Mouse (Mus musculus): ENCODE measurements around the gene Mettl21a. TPM values are rescaled to one million over a fixed set of nuclear protein-coding genes. Genes with fewer than 3 reads are reported as not detected.

The Mettl21a gene
- total RNA-seq (2012; rRNA removed) (7.4 and 7.5 TPM in 2 replicates), polyA plus RNA-seq (2012; ENCODE audit: insufficient read depth in 1 of 2, insufficient read length in 2 of 2, low read depth in 1 of 2, low replicate concordance in 2 of 2, missing spikeins in 1 of 2) (1 to 10 TPM in 1 of 2 experiments, not detected in 1; 8.5 TPM)

DNA sequence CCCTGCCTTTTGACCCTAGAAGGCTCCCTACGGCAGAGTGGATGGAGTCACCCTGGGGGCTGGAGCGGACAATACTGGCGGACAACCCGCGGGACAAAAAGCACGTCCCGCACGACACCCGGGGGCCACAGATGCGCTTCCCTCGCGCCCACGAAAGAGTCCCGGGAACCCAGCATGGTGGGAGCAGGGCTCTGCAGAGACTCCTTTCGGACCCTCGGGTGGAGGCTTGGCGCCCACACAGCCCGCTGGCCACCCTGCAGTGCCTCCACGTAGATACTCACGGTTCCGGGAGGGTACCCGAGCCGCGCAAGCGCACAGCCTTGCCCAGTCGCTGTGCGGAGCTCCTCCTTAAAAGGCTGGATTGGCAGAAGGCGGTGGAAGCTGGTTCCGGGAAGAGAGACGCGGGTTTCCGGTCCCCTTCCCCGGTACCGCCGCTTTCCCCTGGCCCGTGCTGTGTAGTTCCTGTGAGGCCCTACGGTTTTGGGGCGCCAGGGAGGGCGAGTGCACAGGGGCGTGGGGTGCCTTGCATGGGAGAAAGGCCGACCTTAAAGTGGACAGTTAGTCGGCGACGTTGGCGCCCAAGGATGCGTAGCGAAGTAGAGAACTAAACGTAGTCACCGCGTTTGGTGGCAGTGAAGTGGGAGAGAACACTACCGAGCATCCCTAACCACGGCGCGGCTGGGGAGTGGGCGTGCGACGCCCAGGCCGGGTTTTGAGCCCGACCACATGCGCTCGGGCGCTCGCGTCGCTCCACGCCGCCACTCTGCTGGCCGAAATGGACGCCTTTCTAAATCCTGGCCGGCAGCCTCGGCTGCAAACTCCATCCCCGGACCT, at the start of gene Mettl21a:
Mettl21a (minus strand) TSS at position 362 of the 834 bp plus-strand sequence.
- H3K27ac ChIP-seq (ENCODE audit: control insufficient read depth, low read depth, low read length): peak within 1 kb of the TSS; percentile 76
- peaks cover 0 to 7% of the 10 kb centered on the region in 2 experiments; a peak in 1 of 4 replicates for H3K36me3 ChIP-seq (ENCODE audit: control insufficient read depth in 1 of 2, insufficient read depth in 2 of 2, low read length in 2 of 2)
- peak; percentile 93 for DNase-seq (ENCODE audit: low read depth, low spot score)
- TF ChIP-seq KAT2A (conservative IDR thresholded peaks at IDR 0.05; ENCODE audit: low read depth, low read length) (peak; percentile 40; the same call in 1 of the 2 replicates), ZNF384 (IDR thresholded peaks at IDR 0.05; ENCODE audit: low read depth, low read length) (no peak), USF2 (IDR thresholded peaks at IDR 0.05; ENCODE audit: borderline replicate concordance in 1 of 2, insufficient read depth in 1 of 2, low read depth in 1 of 2, low read length in 2 of 2) (no peak), TAL1 (IDR thresholded peaks at IDR 0.05; ENCODE audit: low read length) (no peak), TBP (IDR thresholded peaks at IDR 0.05; ENCODE audit: low read depth, low read length) (peak; percentile 68; the same call in 1 of the 2 replicates), BHLHE40 (IDR thresholded peaks at IDR 0.05; ENCODE audit: borderline replicate concordance, low read depth, low read length) (no peak), POLR2AphosphoS2 (IDR thresholded peaks at IDR 0.05; ENCODE audit: low read length) (peak; percentile 91), POLR2A (IDR thresholded peaks at IDR 0.05; ENCODE audit: control insufficient read depth in 1 of 2, insufficient read depth in 1 of 2, low read depth in 1 of 2, low read length in 2 of 2, poor library complexity in 1 of 2) (peak; percentile 83 to 91), ELF1 (IDR thresholded peaks at IDR 0.05; ENCODE audit: low read depth, low read length) (peak; percentile 85), HCFC1 (IDR thresholded peaks at IDR 0.05; ENCODE audit: low read depth, low read length) (peak; percentile 76), NELFE (IDR thresholded peaks at IDR 0.05; ENCODE audit: low read depth, low read length) (peak; percentile 91), ZMIZ1 (IDR thresholded peaks at IDR 0.05; ENCODE audit: low read depth, low read length) (peak; percentile 73), NRF1 (IDR thresholded peaks at IDR 0.05; ENCODE audit: insufficient read depth, low read depth, low read length, poor library complexity, severe bottlenecking) (peak; percentile 92), JUND (IDR thresholded peaks at IDR 0.05; ENCODE audit: low read depth, low read length) (no peak), UBTF (IDR thresholded peaks at IDR 0.05; ENCODE audit: borderline replicate concordance, insufficient read depth, low read depth, low read length) (0 out of 2 replicates have a peak, but pooled peaks have one; percentile 64), SIN3A (IDR thresholded peaks at IDR 0.05; ENCODE audit: low read length) (no peak; the same call in 1 of the 2 replicates), RAD21 (IDR thresholded peaks at IDR 0.05; ENCODE audit: low read depth, low read length) (no peak), TCF12 (IDR thresholded peaks at IDR 0.05; ENCODE audit: low read depth, low read length) (peak; percentile 40; the same call in 1 of the 2 replicates), MXI1 (IDR thresholded peaks at IDR 0.05; ENCODE audit: low read depth, low read length) (peak; percentile 34; the same call in 1 of the 2 replicates), ETS1 (IDR thresholded peaks at IDR 0.05; ENCODE audit: low read depth, low read length) (0 out of 2 replicates have a peak, but pooled peaks have one; percentile 25)
- H3K27me3 ChIP-seq (ENCODE audit: control insufficient read depth in 1 of 2, insufficient read depth in 2 of 2, low read length in 2 of 2): no peaks in the 10 kb centered on the region
- H3K9me3 ChIP-seq (replicated peaks; ENCODE audit: insufficient read depth, low read length): no peaks in the 10 kb centered on the region
- H3K79me2 ChIP-seq (ENCODE audit: control insufficient read depth, insufficient read depth, low read length, poor library complexity): peaks cover 4% of the 10 kb centered on the region; the same call in 1 of the 2 replicates
- H3K4me3 ChIP-seq (ENCODE audit: control insufficient read depth in 1 of 2, insufficient read depth in 1 of 2, low read depth in 2 of 2, low read length in 2 of 2): peak within 1 kb of the TSS; percentile 86 to 90
- peaks cover 0 to 5% of the 10 kb centered on the region in 2 experiments; a peak in 2 of 4 replicates for H3K4me1 ChIP-seq (ENCODE audit: control insufficient read depth in 1 of 2, insufficient read depth in 2 of 2, low read length in 2 of 2)
- peak within 1 kb of the TSS; percentile 92 for H3K9ac ChIP-seq (ENCODE audit: control insufficient read depth, low read depth, low read length, poor library complexity, severe bottlenecking)
